Mouse (Mus musculus): ENCODE measurements around the gene Wdr92. TPM values are rescaled to one million over a fixed set of nuclear protein-coding genes. Genes with fewer than 3 reads are reported as not detected.
A peak's percentile ranks its signal among the peaks of the same experiment; 100 is the strongest.

The Wdr92 gene
- 8.1 and 9.0 TPM in 2 replicates for polyA plus RNA-seq (2012; rRNA removed)

- Histone ChIP-seq H3K27me3 (ENCODE audit: control insufficient read depth, insufficient read depth, low read length) (no peaks in the 10 kb centered on the region), H3K4me1 (ENCODE audit: control insufficient read depth, insufficient read depth, low read length) (no peaks in the 10 kb centered on the region), H3K4me3 (ENCODE audit: control insufficient read depth, low read depth, low read length) (no peak within 1 kb of the TSS), H3K36me3 (ENCODE audit: control insufficient read depth, insufficient read depth, low read length) (no peaks in the 10 kb centered on the region), H3K27ac (ENCODE audit: control insufficient read depth, insufficient read depth, low read depth, low read length) (no peak within 1 kb of the TSS)
- no peak for TF ChIP-seq POLR2A (IDR thresholded peaks at IDR 0.05; ENCODE audit: control insufficient read depth, low read depth, low read length)
- no peak for TF ChIP-seq CTCF (IDR thresholded peaks at IDR 0.05; ENCODE audit: control insufficient read depth, insufficient read depth, insufficient replicate concordance, low read depth, low read length)
These were observed at the start of gene Wdr92 for GRCm38 (mm10) chr11:17181807-17182206. Wdr92 (plus strand) TSS chr11:17182107.

GRCm38 (mm10) chr11:17135638-17136037, 46.3 kb upstream of the Wdr92 start:
- H3K27me3 ChIP-seq (ENCODE audit: control insufficient read depth, insufficient read depth, low read length) = no peaks in the 10 kb centered on the region

GRCm38 (mm10) chr11:17138306-17139033, 43.4 kb upstream of the Wdr92 start:
- no peak for TF ChIP-seq POLR2A (IDR thresholded peaks at IDR 0.05; ENCODE audit: control insufficient read depth, low read depth, low read length)
- no peak for TF ChIP-seq CTCF (IDR thresholded peaks at IDR 0.05; ENCODE audit: control insufficient read depth, insufficient read depth, insufficient replicate concordance, low read depth, low read length)
- no peaks in the 10 kb centered on the region for H3K27me3 ChIP-seq (ENCODE audit: control insufficient read depth, insufficient read depth, low read length)
- no peak overlapping the region for H3K27ac ChIP-seq (ENCODE audit: control insufficient read depth, insufficient read depth, low read depth, low read length)
- no peaks in the 10 kb centered on the region; the same call in 1 of the 2 replicates for H3K4me1 ChIP-seq (ENCODE audit: control insufficient read depth, insufficient read depth, low read length)
- H3K4me3 ChIP-seq (ENCODE audit: control insufficient read depth, low read depth, low read length) = no peak overlapping the region
- no peaks in the 10 kb centered on the region for H3K36me3 ChIP-seq (ENCODE audit: control insufficient read depth, insufficient read depth, low read length)

More at GRCm38 (mm10) chr11:17135638-17136037, 46.3 kb upstream of the Wdr92 start:
- Histone ChIP-seq H3K4me1 (ENCODE audit: control insufficient read depth, insufficient read depth, low read length) (no peaks in the 10 kb centered on the region; the same call in 1 of the 2 replicates), H3K36me3 (ENCODE audit: control insufficient read depth, insufficient read depth, low read length) (no peaks in the 10 kb centered on the region), H3K27ac (ENCODE audit: control insufficient read depth, insufficient read depth, low read depth, low read length) (no peak overlapping the region), H3K4me3 (ENCODE audit: control insufficient read depth, low read depth, low read length) (no peak overlapping the region)
- no peak for TF ChIP-seq POLR2A (IDR thresholded peaks at IDR 0.05; ENCODE audit: control insufficient read depth, low read depth, low read length)
- no peak for TF ChIP-seq CTCF (IDR thresholded peaks at IDR 0.05; ENCODE audit: control insufficient read depth, insufficient read depth, insufficient replicate concordance, low read depth, low read length)

- Histone ChIP-seq H3K4me1 (ENCODE audit: control insufficient read depth, insufficient read depth, low read length) (peaks cover 3% of the 10 kb centered on the region), H3K36me3 (ENCODE audit: control insufficient read depth, insufficient read depth, low read length) (no peaks in the 10 kb centered on the region), H3K4me3 (ENCODE audit: control insufficient read depth, low read depth, low read length) (peak within 1 kb of the TSS; percentile 89), H3K27me3 (ENCODE audit: control insufficient read depth, insufficient read depth, low read length) (no peaks in the 10 kb centered on the region), H3K27ac (ENCODE audit: control insufficient read depth, insufficient read depth, low read depth, low read length) (peak within 1 kb of the TSS; percentile 72)
- TF ChIP-seq POLR2A (IDR thresholded peaks at IDR 0.05; ENCODE audit: control insufficient read depth, low read depth, low read length) (peak; percentile 64), CTCF (IDR thresholded peaks at IDR 0.05; ENCODE audit: control insufficient read depth, insufficient read depth, insufficient replicate concordance, low read depth, low read length) (no peak)
These were observed 22.8 kb upstream of the Wdr92 start, which contains the start of gene Ppp3r1 for GRCm38 (mm10) chr11:17158858-17159737. Ppp3r1 (plus strand) TSS chr11:17159263.

- TF ChIP-seq CTCF (IDR thresholded peaks at IDR 0.05; ENCODE audit: control insufficient read depth, insufficient read depth, insufficient replicate concordance, low read depth, low read length) (no peak), POLR2A (IDR thresholded peaks at IDR 0.05; ENCODE audit: control insufficient read depth, low read depth, low read length) (no peak)
- Histone ChIP-seq H3K27ac (ENCODE audit: control insufficient read depth, insufficient read depth, low read depth, low read length) (peak overlapping the region; percentile 72), H3K36me3 (ENCODE audit: control insufficient read depth, insufficient read depth, low read length) (no peaks in the 10 kb centered on the region), H3K27me3 (ENCODE audit: control insufficient read depth, insufficient read depth, low read length) (no peaks in the 10 kb centered on the region), H3K4me3 (ENCODE audit: control insufficient read depth, low read depth, low read length) (peak overlapping the region; percentile 89), H3K4me1 (ENCODE audit: control insufficient read depth, insufficient read depth, low read length) (peaks cover 3% of the 10 kb centered on the region)
These were observed 22.1 kb upstream of the Wdr92 start for GRCm38 (mm10) chr11:17159738-17160241.

GRCm38 (mm10) chr11:17160242-17160641, 21.7 kb upstream of the Wdr92 start:
- Histone ChIP-seq H3K27me3 (ENCODE audit: control insufficient read depth, insufficient read depth, low read length) (no peaks in the 10 kb centered on the region), H3K36me3 (ENCODE audit: control insufficient read depth, insufficient read depth, low read length) (no peaks in the 10 kb centered on the region), H3K27ac (ENCODE audit: control insufficient read depth, insufficient read depth, low read depth, low read length) (no peak overlapping the region), H3K4me3 (ENCODE audit: control insufficient read depth, low read depth, low read length) (peak overlapping the region; percentile 89), H3K4me1 (ENCODE audit: control insufficient read depth, insufficient read depth, low read length) (peaks cover 3% of the 10 kb centered on the region)
- TF ChIP-seq CTCF (IDR thresholded peaks at IDR 0.05; ENCODE audit: control insufficient read depth, insufficient read depth, insufficient replicate concordance, low read depth, low read length) (no peak), POLR2A (IDR thresholded peaks at IDR 0.05; ENCODE audit: control insufficient read depth, low read depth, low read length) (no peak)

- Histone ChIP-seq H3K27me3 (ENCODE audit: control insufficient read depth, insufficient read depth, low read length) (no peaks in the 10 kb centered on the region), H3K36me3 (ENCODE audit: control insufficient read depth, insufficient read depth, low read length) (no peaks in the 10 kb centered on the region), H3K27ac (ENCODE audit: control insufficient read depth, insufficient read depth, low read depth, low read length) (no peak overlapping the region), H3K4me3 (ENCODE audit: control insufficient read depth, low read depth, low read length) (no peak overlapping the region), H3K4me1 (ENCODE audit: control insufficient read depth, insufficient read depth, low read length) (peaks cover 3% of the 10 kb centered on the region; the same call in 1 of the 2 replicates)
- TF ChIP-seq CTCF (IDR thresholded peaks at IDR 0.05; ENCODE audit: control insufficient read depth, insufficient read depth, insufficient replicate concordance, low read depth, low read length) (no peak), POLR2A (IDR thresholded peaks at IDR 0.05; ENCODE audit: control insufficient read depth, low read depth, low read length) (no peak)
These were observed 18.0 kb upstream of the Wdr92 start for GRCm38 (mm10) chr11:17163956-17164355.

Measured in testis, adult 2 months (tissue).